Mouse (Mus musculus) bone marrow macrophage, adult 2 months (primary cell): ENCODE results near the gene Doc2a.

Experiments
- CTCF ChIP-seq: IDR thresholded peaks from 2 replicates; pipeline ENCODE4 v1.5.1; 2012; ENCODE audit warnings: low read depth, mild to moderate bottlenecking, low read length, moderate library complexity
- POLR2A ChIP-seq: IDR thresholded peaks from 2 replicates; pipeline ENCODE4 v1.6.1; 2012; ENCODE audit warnings: mild to moderate bottlenecking, low read depth, low read length, borderline replicate concordance

- no peak for TF ChIP-seq CTCF
- TF ChIP-seq POLR2A = no peak
These were observed 46.8 kb upstream of the Doc2a start for GRCm38 (mm10) chr7:126800269-126801056.
